In genomic region chr10:39421772-39422171, GRCm38 (mm10) we compare ENCODE assay signal across 13 mouse cellular contexts. TPM values are rescaled to one million over a fixed set of nuclear protein-coding genes. Genes with fewer than 3 reads are reported as not detected.
A peak's percentile ranks its signal among the peaks of the same experiment; 100 is the strongest.
DNase-seq lines count a peak whose midpoint lies in the region; ATAC-seq lines count a peak whose summit lies in the region.
"Had no signal": no experiment of that assay in that cellular context is flagged by ENCODE, and none has a peak within 500 bp of the region (broad histone marks: within the 10 kb centered on the region; RNA-seq: fewer than 3 reads in every experiment).

No protein-coding gene starts in this region.

- intact Hi-C loops in left cerebral cortex, postnatal 14 days (cut with DNase I), result loop anchor here (5.0 kb wide), 1 partner anchor 49 kb away; no protein-coding TSS in a partner anchor

- 78% methylated on average over 9 of the region's 9 CpGs for WGBS in hindbrain, embryonic 14.5 days
- WGBS in hindbrain, embryonic 10.5 days, result 92% methylated on average over 9 of the region's 9 CpGs
- WGBS in midbrain, embryonic 16.5 days, result 87% methylated on average over 9 of the region's 9 CpGs
- 94% methylated on average over 9 of the region's 9 CpGs for WGBS in midbrain, embryonic 11.5 days

- H3K4me2 ChIP-seq in hindbrain, embryonic 14.5 days (replicated peaks), result no peak overlapping the region
- H3K4me2 ChIP-seq in midbrain, embryonic 16.5 days (ENCODE audit: low read length), result no peak overlapping the region
- H3K4me2 ChIP-seq in midbrain, embryonic 11.5 days, result no peak overlapping the region
- H3K4me2 ChIP-seq: liver, embryonic 11.5 days; neural tube, embryonic 12.5 days had no signal

- peak; percentile 64 to 69 for DNase-seq in cerebellum, postnatal 10 days
- DNase-seq in cerebellum, adult 8-10 months, result no peak
- DNase-seq in hindbrain, embryonic 14.5 days (ENCODE audit: low spot score), result no peak
- no peak for DNase-seq in hindbrain, embryonic 10.5 days (ENCODE audit: low spot score)
- no peak for DNase-seq in midbrain, embryonic 11.5 days (ENCODE audit: low spot score, missing footprints)
- DNase-seq in kidney, adult 9 months, result no peak
- DNase-seq in left cerebral cortex, postnatal 14 days (ENCODE audit: low spot score in 2 of 2), result no peak
- DNase-seq: adrenal gland, adult 2 months; kidney, postnatal 14 days had no signal

- H3K9me3 ChIP-seq in hindbrain, embryonic 14.5 days (ENCODE audit: control insufficient read depth, low read length), result no peaks in the 10 kb centered on the region
- no peaks in the 10 kb centered on the region for H3K9me3 ChIP-seq in hindbrain, embryonic 10.5 days
- no peaks in the 10 kb centered on the region for H3K9me3 ChIP-seq in midbrain, embryonic 16.5 days (replicated peaks; ENCODE audit: control insufficient read depth, low read length, poor library complexity, severe bottlenecking)
- no peaks in the 10 kb centered on the region for H3K9me3 ChIP-seq in midbrain, embryonic 11.5 days (ENCODE audit: control insufficient read depth, low read length)
- H3K9me3 ChIP-seq: neural tube, embryonic 12.5 days had no signal

- peak overlapping the region; percentile 15 for H3K27ac ChIP-seq in hindbrain, embryonic 14.5 days
- no peak overlapping the region for H3K27ac ChIP-seq in hindbrain, embryonic 10.5 days
- no peak overlapping the region for H3K27ac ChIP-seq in midbrain, embryonic 16.5 days (ENCODE audit: low read length)
- no peak overlapping the region for H3K27ac ChIP-seq in midbrain, embryonic 11.5 days (ENCODE audit: low read depth, low read length)
- H3K27ac ChIP-seq: left cerebral cortex, adult 2 months; neural tube, embryonic 12.5 days had no signal

- H3K27me3 ChIP-seq in hindbrain, embryonic 14.5 days (ENCODE audit: control insufficient read depth, insufficient read depth, low read length), result no peaks in the 10 kb centered on the region
- H3K27me3 ChIP-seq in hindbrain, embryonic 10.5 days (ENCODE audit: insufficient read depth, poor library complexity, severe bottlenecking), result no peaks in the 10 kb centered on the region
- no peaks in the 10 kb centered on the region for H3K27me3 ChIP-seq in midbrain, embryonic 16.5 days (ENCODE audit: control insufficient read depth, insufficient read depth, low read depth, low read length)
- no peaks in the 10 kb centered on the region for H3K27me3 ChIP-seq in midbrain, embryonic 11.5 days (ENCODE audit: control insufficient read depth, insufficient read depth, low read length)
- H3K27me3 ChIP-seq: neural tube, embryonic 12.5 days had no signal

- no peak for ATAC-seq in hindbrain, embryonic 14.5 days (ENCODE audit: low FRiP score)
- no peak for ATAC-seq in midbrain, embryonic 16.5 days
- ATAC-seq in midbrain, embryonic 11.5 days (ENCODE audit: low FRiP score), result no peak

- peaks cover 47% of the 10 kb centered on the region for H3K4me1 ChIP-seq in hindbrain, embryonic 14.5 days (replicated peaks; ENCODE audit: control insufficient read depth, insufficient read depth, low read length)
- H3K4me1 ChIP-seq in hindbrain, embryonic 10.5 days (replicated peaks), result peaks cover 36% of the 10 kb centered on the region
- H3K4me1 ChIP-seq in midbrain, embryonic 16.5 days (ENCODE audit: control insufficient read depth, insufficient read depth, low read length), result peaks cover 19% of the 10 kb centered on the region
- H3K4me1 ChIP-seq in midbrain, embryonic 11.5 days (ENCODE audit: control insufficient read depth, insufficient read depth, low read length), result no peaks in the 10 kb centered on the region

- no peaks in the 10 kb centered on the region for H3K36me3 ChIP-seq in hindbrain, embryonic 14.5 days (replicated peaks; ENCODE audit: control insufficient read depth, insufficient read depth)
- H3K36me3 ChIP-seq in hindbrain, embryonic 10.5 days, result peaks cover 19% of the 10 kb centered on the region
- H3K36me3 ChIP-seq in midbrain, embryonic 16.5 days (ENCODE audit: control insufficient read depth, insufficient read depth, low read length), result no peaks in the 10 kb centered on the region
- no peaks in the 10 kb centered on the region for H3K36me3 ChIP-seq in midbrain, embryonic 11.5 days (ENCODE audit: control insufficient read depth, insufficient read depth, low read length)
- H3K36me3 ChIP-seq: neural tube, embryonic 12.5 days had no signal

- no peak overlapping the region for H3K4me3 ChIP-seq in hindbrain, embryonic 14.5 days (replicated peaks; ENCODE audit: low read length)
- no peak overlapping the region for H3K4me3 ChIP-seq in hindbrain, embryonic 10.5 days
- H3K4me3 ChIP-seq in midbrain, embryonic 16.5 days (ENCODE audit: low read depth, low read length), result no peak overlapping the region
- no peak overlapping the region for H3K4me3 ChIP-seq in midbrain, embryonic 11.5 days (ENCODE audit: low read depth, low read length)
- H3K4me3 ChIP-seq: left cerebral cortex, adult 2 months; neural tube, embryonic 12.5 days had no signal

- no peak overlapping the region for H3K9ac ChIP-seq in hindbrain, embryonic 14.5 days
- H3K9ac ChIP-seq in midbrain, embryonic 16.5 days (ENCODE audit: low read depth, low read length), result 0 out of 2 replicates have a peak overlapping the region, but pooled peaks have one; percentile 16
- no peak overlapping the region for H3K9ac ChIP-seq in midbrain, embryonic 11.5 days (ENCODE audit: low read length)
- H3K9ac ChIP-seq: neural tube, embryonic 12.5 days had no signal

RNA-seq across cellular contexts. Expression of gene Fyn, which starts 53.1 kb away (rescaled TPM):
- 105 and 112 TPM in 2 replicates for polyA plus RNA-seq in hindbrain, embryonic 14.5 days (2014; fragmentation: Nextera tagmentation; extraction: Ambion mirVana)
- polyA plus RNA-seq in hindbrain, embryonic 10.5 days (2016; fragmentation: Nextera tagmentation; extraction: Ambion mirVana), result 30.6 and 34.1 TPM in 2 replicates
- polyA plus RNA-seq in midbrain, embryonic 16.5 days (2015; fragmentation: Nextera tagmentation; extraction: Ambion mirVana), result 71.2 and 71.3 TPM in 2 replicates
- 43.7 and 44.3 TPM in 2 replicates for polyA plus RNA-seq in midbrain, embryonic 11.5 days (2014; fragmentation: Nextera tagmentation; extraction: Ambion mirVana)
- 100 to 1,000 TPM; 163 to 176 TPM for total RNA-seq in left cerebral cortex, postnatal 14 days (2021)

Comparison
In these comparisons a context has a peak if more than half of its experiments do, and no peak if none do; other contexts are left out.
1. DNase-seq: peak in cerebellum, postnatal 10 days (2 of 2); none in cerebellum, adult 8-10 months (single experiment), hindbrain, embryonic 14.5 days (single experiment), hindbrain, embryonic 10.5 days (single experiment), midbrain, embryonic 11.5 days (single experiment), kidney, adult 9 months (single experiment) and left cerebral cortex, postnatal 14 days (0 of 2).